Mouse (Mus musculus) megakaryocyte, embryonic 14.5 days (primary cell): ENCODE measurements around the gene Rps6kb2. TPM values are rescaled to one million over a fixed set of nuclear protein-coding genes. Genes with fewer than 3 reads are reported as not detected.
A peak's percentile ranks its signal among the peaks of the same experiment; 100 is the strongest.

Experiments used
- H3K27me3 ChIP-seq: replicated peaks from 2 replicates; pipeline ENCODE3; 2012; ENCODE audit warnings: inconsistent platforms
- H3K36me3 ChIP-seq: replicated peaks from 2 replicates; pipeline ENCODE3; 2012; ENCODE audit warnings: low read length, inconsistent platforms, mixed read lengths
- H3K4me1 ChIP-seq: 2 replicates; pipeline ENCODE4 v1.6.1; 2012; ENCODE audit warnings: inconsistent platforms
- H3K4me3 ChIP-seq: replicated peaks from 2 replicates; pipeline ENCODE3; 2012; ENCODE audit warnings: moderate library complexity, mild to moderate bottlenecking, inconsistent platforms
- H3K9me3 ChIP-seq: 2 replicates; pipeline ENCODE4 v1.6.1; 2012; ENCODE audit warnings: inconsistent platforms
- FLI1 ChIP-seq: IDR thresholded peaks from 2 replicates; pipeline ENCODE4 v1.6.1; 2012; ENCODE audit warnings: low read length, inconsistent platforms, mixed read lengths
- GATA1 ChIP-seq: IDR thresholded peaks from 3 replicates; pipeline ENCODE4 v1.6.1; 2012; ENCODE audit warnings: mixed read lengths, low read length, inconsistent platforms, borderline replicate concordance
- polyA plus RNA-seq: library from polyadenylated mRNA; stranded (reverse); fragments of >175 nt; gene quantifications from 2 replicates; pipeline ENCODE4 v1.2.3, GENCODE M21; 2012; ENCODE audit warnings: low replicate concordance; ENCODE audit not compliant: insufficient read depth

The Rps6kb2 gene
- polyA plus RNA-seq, 1 experiment = 108 TPM

- Histone ChIP-seq H3K36me3 (peaks cover 97% of the 10 kb centered on the region), H3K4me3 (peak overlapping the region; percentile 81), H3K27me3 (no peaks in the 10 kb centered on the region), H3K4me1 (peaks cover 87% of the 10 kb centered on the region), H3K9me3 (no peaks in the 10 kb centered on the region)
- TF ChIP-seq FLI1 (no peak), GATA1 (no peak)
Measured at GRCm38 (mm10) chr19:4155223-4156072, 7.7 kb downstream of the Rps6kb2 start.

GRCm38 (mm10) chr19:4154437-4155222 is 8.5 kb downstream of the Rps6kb2 start:
- peaks cover 93% of the 10 kb centered on the region for H3K4me1 ChIP-seq
- peak overlapping the region; percentile 81 for H3K4me3 ChIP-seq
- peaks cover 99% of the 10 kb centered on the region for H3K36me3 ChIP-seq
- H3K9me3 ChIP-seq = no peaks in the 10 kb centered on the region
- H3K27me3 ChIP-seq = no peaks in the 10 kb centered on the region
- no peak for TF ChIP-seq FLI1
- no peak for TF ChIP-seq GATA1

GRCm38 (mm10) chr19:4153232-4153654 is 9.9 kb downstream of the Rps6kb2 start, which contains the start of gene Ptprcap:
Ptprcap (plus strand) TSS chr19:4153604.
- Histone ChIP-seq H3K9me3 (no peaks in the 10 kb centered on the region), H3K4me1 (peaks cover 94% of the 10 kb centered on the region), H3K36me3 (peaks cover 92% of the 10 kb centered on the region), H3K27me3 (no peaks in the 10 kb centered on the region), H3K4me3 (peak within 1 kb of the TSS; percentile 81)
- TF ChIP-seq GATA1 (no peak), FLI1 (no peak)

GRCm38 (mm10) chr19:4152445-4153231 is 10.5 kb downstream of the Rps6kb2 start:
- no peak for TF ChIP-seq FLI1
- no peak for TF ChIP-seq GATA1
- Histone ChIP-seq H3K27me3 (no peaks in the 10 kb centered on the region), H3K4me1 (peaks cover 95% of the 10 kb centered on the region), H3K36me3 (peaks cover 86% of the 10 kb centered on the region), H3K9me3 (no peaks in the 10 kb centered on the region), H3K4me3 (peak overlapping the region; percentile 31)

- TF ChIP-seq FLI1 (no peak), GATA1 (no peak)
- peaks cover 95% of the 10 kb centered on the region for H3K4me1 ChIP-seq
- no peaks in the 10 kb centered on the region for H3K27me3 ChIP-seq
- H3K9me3 ChIP-seq = no peaks in the 10 kb centered on the region
- peaks cover 79% of the 10 kb centered on the region for H3K36me3 ChIP-seq
- H3K4me3 ChIP-seq = no peak overlapping the region
Measured at GRCm38 (mm10) chr19:4151898-4152297, 11.3 kb downstream of the Rps6kb2 start.

GRCm38 (mm10) chr19:4151488-4151860 is 11.7 kb downstream of the Rps6kb2 start:
- peaks cover 95% of the 10 kb centered on the region for H3K4me1 ChIP-seq
- no peaks in the 10 kb centered on the region for H3K9me3 ChIP-seq
- no peak overlapping the region for H3K4me3 ChIP-seq
- H3K27me3 ChIP-seq = no peaks in the 10 kb centered on the region
- TF ChIP-seq GATA1 = no peak
- TF ChIP-seq FLI1 = no peak
- H3K36me3 ChIP-seq = peaks cover 75% of the 10 kb centered on the region

- H3K36me3 ChIP-seq = peaks cover 68% of the 10 kb centered on the region
- no peaks in the 10 kb centered on the region for H3K27me3 ChIP-seq
- H3K4me1 ChIP-seq = peaks cover 91% of the 10 kb centered on the region
- H3K4me3 ChIP-seq = peak overlapping the region; percentile 92
- TF ChIP-seq GATA1 = no peak
- TF ChIP-seq FLI1 = no peak
- no peaks in the 10 kb centered on the region; the same call in 1 of the 2 replicates for H3K9me3 ChIP-seq
Measured at GRCm38 (mm10) chr19:4150567-4151487, 12.3 kb downstream of the Rps6kb2 start.

GRCm38 (mm10) chr19:4149764-4150461 is 13.2 kb downstream of the Rps6kb2 start:
- H3K4me1 ChIP-seq = peaks cover 87% of the 10 kb centered on the region
- no peak for TF ChIP-seq GATA1
- TF ChIP-seq FLI1 = no peak
- no peaks in the 10 kb centered on the region for H3K27me3 ChIP-seq
- H3K4me3 ChIP-seq = peak overlapping the region; percentile 92
- peaks cover 61% of the 10 kb centered on the region for H3K36me3 ChIP-seq
- H3K9me3 ChIP-seq = no peaks in the 10 kb centered on the region; the same call in 1 of the 2 replicates
